Mouse (Mus musculus) myocyte (in vitro differentiated cells): ENCODE data around the gene Mroh7. TPM values are rescaled to one million over a fixed set of nuclear protein-coding genes. Genes with fewer than 3 reads are reported as not detected.

Source experiments
- H3K27me3 ChIP-seq: one replicate; pipeline ENCODE4 v1.6.1; 2011; ENCODE audit not compliant: control insufficient read depth, insufficient read depth, insufficient read length
- H3K36me3 ChIP-seq: one replicate; pipeline ENCODE4 v1.6.1; 2011; ENCODE audit not compliant: control insufficient read depth, insufficient read depth
- H3K4me2 ChIP-seq: one replicate; pipeline ENCODE4 v1.6.1; 2011; ENCODE audit warnings: low read depth, control low read depth
- H3K4me3 ChIP-seq: one replicate; pipeline ENCODE4 v1.5.1; 2011; ENCODE audit warnings: mild to moderate bottlenecking, control low read depth, moderate library complexity
- H3K79me2 ChIP-seq: one replicate; pipeline ENCODE4 v1.6.1; 2011; ENCODE audit not compliant: control insufficient read depth, insufficient read depth
- H3ac ChIP-seq: one replicate; pipeline ENCODE4 v1.6.1; 2011; ENCODE audit not compliant: control insufficient read depth, insufficient read length
- CEBPB ChIP-seq: IDR thresholded peaks from 2 replicates; pipeline ENCODE4 v1.6.1; 2011; ENCODE audit warnings: mild to moderate bottlenecking, moderate library complexity; ENCODE audit not compliant: poor library complexity, insufficient read depth, severe bottlenecking
- E2F4 ChIP-seq: IDR thresholded peaks from one replicate; pipeline ENCODE4 v1.6.1; 2011; ENCODE audit warnings: mild to moderate bottlenecking, control low read depth, moderate library complexity; ENCODE audit not compliant: insufficient read depth
- MAX ChIP-seq: IDR thresholded peaks from one replicate; pipeline ENCODE4 v1.6.1; 2011; ENCODE audit warnings: low read depth, mild to moderate bottlenecking, control low read depth
- MYOD1 ChIP-seq, 3 experiments: IDR thresholded peaks; one replicate each; pipeline ENCODE4 v1.6.1; 2011; ENCODE audit warnings: control low read depth in 2 of 3, low read depth in 2 of 3, mild to moderate bottlenecking in 2 of 3, moderate library complexity in 1 of 3; ENCODE audit not compliant: insufficient read length in 2 of 3, control insufficient read depth in 1 of 3
- MYOG ChIP-seq, 3 experiments: IDR thresholded peaks; one replicate each; pipeline ENCODE4 v1.6.1; 2011; ENCODE audit warnings: control low read depth in 2 of 3, low read depth in 2 of 3, mild to moderate bottlenecking in 2 of 3; ENCODE audit not compliant: insufficient read length in 2 of 3, control insufficient read depth in 1 of 3, insufficient read depth in 1 of 3
- POLR2A ChIP-seq: IDR thresholded peaks from one replicate; pipeline ENCODE4 v1.6.1; 2011; ENCODE audit warnings: low read depth, mild to moderate bottlenecking, control low read depth, moderate library complexity; ENCODE audit not compliant: insufficient read length
- POLR2AphosphoS2 ChIP-seq: IDR thresholded peaks from one replicate; pipeline ENCODE4 v1.6.1; 2011; ENCODE audit warnings: low read depth, control low read depth; ENCODE audit not compliant: insufficient read length
- REST ChIP-seq: IDR thresholded peaks from one replicate; pipeline ENCODE4 v1.6.1; 2011; ENCODE audit warnings: mild to moderate bottlenecking, control low read depth, moderate library complexity; ENCODE audit not compliant: insufficient read depth, insufficient read length
- SRF ChIP-seq: IDR thresholded peaks from one replicate; pipeline ENCODE4 v1.6.1; 2011; ENCODE audit warnings: low read depth; ENCODE audit not compliant: control insufficient read depth, insufficient read length
- TCF12 ChIP-seq: IDR thresholded peaks from one replicate; pipeline ENCODE4 v1.6.1; 2011; ENCODE audit warnings: mild to moderate bottlenecking, control low read depth; ENCODE audit not compliant: poor library complexity, insufficient read depth, severe bottlenecking
- TCF3 ChIP-seq: IDR thresholded peaks from one replicate; pipeline ENCODE4 v1.6.1; 2011; ENCODE audit warnings: low read depth, control low read depth; ENCODE audit not compliant: insufficient read length
- USF1 ChIP-seq: IDR thresholded peaks from one replicate; pipeline ENCODE4 v1.6.1; 2011; ENCODE audit warnings: low read depth, mild to moderate bottlenecking, control low read depth, moderate library complexity
- polyA plus RNA-seq: library from polyadenylated mRNA; unstranded; fragments of >200 nt; fragmentation: generic; extraction: Trizol; gene quantifications from one replicate; pipeline ENCODE4 v1.2.1, GENCODE M21; 2012; ENCODE audit warnings: missing spikeins

Mroh7 gene
- polyA plus RNA-seq, 1 experiment: not detected

GRCm38 (mm10) chr4:106643483-106644217 lies 87.1 kb downstream of the Mroh7 start:
- no peaks in the 10 kb centered on the region for H3K79me2 ChIP-seq
- no peak overlapping the region for H3K4me2 ChIP-seq
- TF ChIP-seq TCF3: no peak
- TF ChIP-seq MYOG (IDR thresholded peaks at IDR 0.05; ENCODE audit: control insufficient read depth in 1 of 3, insufficient read depth in 1 of 3, insufficient read length in 2 of 3, low read depth in 2 of 3): no peak
- no peak for TF ChIP-seq MAX
- TF ChIP-seq POLR2AphosphoS2: no peak
- no peak for TF ChIP-seq REST
- no peak for TF ChIP-seq E2F4
- no peak for TF ChIP-seq SRF
- no peak for TF ChIP-seq USF1
- no peak for TF ChIP-seq CEBPB
- peaks cover 14% of the 10 kb centered on the region for H3K27me3 ChIP-seq
- no peak overlapping the region for H3ac ChIP-seq
- H3K4me3 ChIP-seq: no peak overlapping the region
- H3K36me3 ChIP-seq: no peaks in the 10 kb centered on the region

GRCm38 (mm10) chr4:106634086-106634479 lies 96.6 kb downstream of the Mroh7 start:
- peaks cover 49% of the 10 kb centered on the region for H3K27me3 ChIP-seq
- H3K4me2 ChIP-seq: no peak overlapping the region
- TF ChIP-seq USF1: no peak
- no peak for TF ChIP-seq MYOG (IDR thresholded peaks at IDR 0.05; ENCODE audit: control insufficient read depth in 1 of 3, insufficient read depth in 1 of 3, insufficient read length in 2 of 3, low read depth in 2 of 3)
- TF ChIP-seq REST: no peak
- no peak for TF ChIP-seq POLR2A
- no peaks in the 10 kb centered on the region for H3K79me2 ChIP-seq
- H3ac ChIP-seq: no peak overlapping the region
- H3K36me3 ChIP-seq: no peaks in the 10 kb centered on the region
- no peak overlapping the region for H3K4me3 ChIP-seq

- no peak overlapping the region for H3ac ChIP-seq
- H3K27me3 ChIP-seq: peaks cover 43% of the 10 kb centered on the region
- H3K79me2 ChIP-seq: no peaks in the 10 kb centered on the region
- no peak for TF ChIP-seq TCF12
- no peak for TF ChIP-seq CEBPB
- no peak for TF ChIP-seq TCF3
- TF ChIP-seq MAX: no peak
- no peak for TF ChIP-seq POLR2AphosphoS2
- TF ChIP-seq E2F4: no peak
- TF ChIP-seq MYOD1 (IDR thresholded peaks at IDR 0.05; ENCODE audit: control insufficient read depth in 1 of 3, insufficient read length in 2 of 3, low read depth in 2 of 3): no peak
- no peak overlapping the region for H3K4me2 ChIP-seq
- no peak overlapping the region for H3K4me3 ChIP-seq
- H3K36me3 ChIP-seq: no peaks in the 10 kb centered on the region
These were observed 97.2 kb downstream of the Mroh7 start for GRCm38 (mm10) chr4:106633281-106634085.

GRCm38 (mm10) chr4:106632313-106632712 lies 98.4 kb downstream of the Mroh7 start:
- Histone ChIP-seq H3K27me3 (peaks cover 37% of the 10 kb centered on the region), H3K4me2 (no peak overlapping the region), H3K4me3 (no peak overlapping the region), H3ac (no peak overlapping the region), H3K36me3 (no peaks in the 10 kb centered on the region), H3K79me2 (no peaks in the 10 kb centered on the region)
- TF ChIP-seq USF1: no peak
- TF ChIP-seq REST: no peak
- no peak for TF ChIP-seq SRF
- TF ChIP-seq E2F4: no peak
- TF ChIP-seq TCF12: no peak
- TF ChIP-seq POLR2AphosphoS2: no peak
- TF ChIP-seq MAX: no peak
- TF ChIP-seq MYOD1 (IDR thresholded peaks at IDR 0.05; ENCODE audit: control insufficient read depth in 1 of 3, insufficient read length in 2 of 3, low read depth in 2 of 3): no peak
- TF ChIP-seq TCF3: no peak
- TF ChIP-seq MYOG (IDR thresholded peaks at IDR 0.05; ENCODE audit: control insufficient read depth in 1 of 3, insufficient read depth in 1 of 3, insufficient read length in 2 of 3, low read depth in 2 of 3): no peak

Other genes with a start within 250 kb of the Mroh7 start
- not detected for gene Bsnd, start 238.6 kb downstream of the Mroh7 start, polyA plus RNA-seq
- gene Dhcr24, start 169.9 kb downstream of the Mroh7 start, polyA plus RNA-seq: 116 TPM
- not detected for gene Lexm, start 113.7 kb downstream of the Mroh7 start, polyA plus RNA-seq
- gene Ttc22, start 108.5 kb downstream of the Mroh7 start, polyA plus RNA-seq: 0.04 TPM
- gene Pars2, start 79.9 kb downstream of the Mroh7 start, polyA plus RNA-seq: 4.7 TPM
- 28.2 TPM for gene Ttc4, start 52.0 kb downstream of the Mroh7 start, polyA plus RNA-seq
- not detected for gene Fam151a, start 3.0 kb upstream of the Mroh7 start, polyA plus RNA-seq
- gene Acot11, start 74.1 kb upstream of the Mroh7 start, polyA plus RNA-seq: 1.9 TPM
- gene Ssbp3, start 179.8 kb upstream of the Mroh7 start, polyA plus RNA-seq: 59.4 TPM